ENCODE assay signal across 20 mouse cellular contexts in genomic region chr12:82714284-82714683, GRCm38 (mm10).
A peak's percentile ranks its signal among the peaks of the same experiment; 100 is the strongest.
DNase-seq lines count a peak whose midpoint lies in the region; TF ChIP-seq lines count a peak whose summit lies in the region.
"Had no signal": no experiment of that assay in that cellular context is flagged by ENCODE, and none has a peak within 500 bp of the region (broad histone marks: within the 10 kb centered on the region; RNA-seq: fewer than 3 reads in every experiment).

No protein-coding gene starts in this region.

- in situ Hi-C loops in CH12.LX (cut with MboI; ENCODE audit: low pct_ligation_motif_present, low pct_unique_long_range_greater_than_20kb, low sequenced_read_pairs) = no loop called here

- TF ChIP-seq EP300 in CH12.LX (IDR thresholded peaks at IDR 0.05; ENCODE audit: low read length) = peak; percentile 83

- no peak for TF ChIP-seq CTCF in CH12.LX (conservative IDR thresholded peaks at IDR 0.05 in 1 of 2, IDR thresholded peaks at IDR 0.05 in 1 of 2; ENCODE audit: low read depth in 2 of 2, low read length in 2 of 2)

- H3K9ac ChIP-seq in CH12.LX (ENCODE audit: insufficient read depth, low read depth) = no peak overlapping the region

- H3K27me3 ChIP-seq in heart, embryonic 10.5 days (ENCODE audit: insufficient read depth, poor library complexity, severe bottlenecking) = no peaks in the 10 kb centered on the region
- no peaks in the 10 kb centered on the region for H3K27me3 ChIP-seq in CH12.LX (replicated peaks)
- H3K27me3 ChIP-seq: Patski had no signal

- 0 out of 2 replicates have a peak overlapping the region, but pooled peaks have one; percentile 38 for H3K27ac ChIP-seq in heart, embryonic 10.5 days
- H3K27ac ChIP-seq in CH12.LX (ENCODE audit: insufficient read depth, low read depth) = no peak overlapping the region

- peaks cover 4% of the 10 kb centered on the region for H3K4me1 ChIP-seq in heart, embryonic 10.5 days
- H3K4me1 ChIP-seq in CH12.LX (ENCODE audit: control insufficient read depth in 1 of 2, insufficient read depth in 2 of 2) = peaks cover 4 to 18% of the 10 kb centered on the region in 2 experiments

- dilution Hi-C loops in CH12.LX (cut with MboI; ENCODE audit: extremely low pct_ligation_motif_present, extremely low pct_unique_long_range_greater_than_20kb, low sequenced_read_pairs) = no loop called here

- no peak for DNase-seq in heart, embryonic 10.5 days (ENCODE audit: low spot score)
- no peak for DNase-seq in heart, adult 9 months (ENCODE audit: low spot score in 2 of 2)
- DNase-seq in A20 (ENCODE audit: low read depth, low spot score) = peak; percentile 24
- peak; percentile 84 for DNase-seq in CH12.LX (ENCODE audit: extremely low read depth)
- DNase-seq in spleen, postnatal 10 days (ENCODE audit: low spot score in 2 of 2) = no peak
- DNase-seq in urinary bladder, adult 18-20 months (ENCODE audit: low spot score in 2 of 2) = no peak
- DNase-seq: adrenal gland, adult 2 months; adrenal gland, adult 8-10 months; adrenal gland, postnatal 10 days; adrenal gland, postnatal 14 days; adrenal gland, postnatal 25 days; adrenal gland, postnatal 36 days; B cell, adult 2 months; cerebellum, adult 11 months; cerebellum, adult 11-12 months; cerebellum, adult 18-20 months; cerebellum, adult 2 months; cerebellum, adult 8-10 months had no signal

- H3K4me2 ChIP-seq in CH12.LX (ENCODE audit: insufficient read depth, low read depth, poor library complexity, severe bottlenecking) = no peak overlapping the region; the same call in 1 of the 2 replicates

- no peaks in the 10 kb centered on the region for H3K79me2 ChIP-seq in CH12.LX (replicated peaks; ENCODE audit: control insufficient read depth, extremely low read depth, insufficient read depth, poor library complexity, severe bottlenecking)

- WGBS in heart, embryonic 10.5 days = 58% methylated on average over 2 of the region's 2 CpGs

- no peak overlapping the region for H3K4me3 ChIP-seq in heart, embryonic 10.5 days
- no peak overlapping the region for H3K4me3 ChIP-seq in CH12.LX (replicated peaks in 1 of 3; ENCODE audit: low read depth in 2 of 3, low read length in 2 of 3, poor library complexity in 1 of 3)

- TF ChIP-seq POLR2A in CH12.LX (IDR thresholded peaks at IDR 0.05; ENCODE audit: low read depth, low read length) = no peak

- no peaks in the 10 kb centered on the region for H3K36me3 ChIP-seq in heart, embryonic 10.5 days
- H3K36me3 ChIP-seq in CH12.LX (replicated peaks in 1 of 2; ENCODE audit: control insufficient read depth in 1 of 2, insufficient read depth in 1 of 2, low read length in 1 of 2) = no peaks in the 10 kb centered on the region
- H3K36me3 ChIP-seq: G1E had no signal

- H3K9me3 ChIP-seq in heart, embryonic 10.5 days = no peaks in the 10 kb centered on the region
- no peaks in the 10 kb centered on the region for H3K9me3 ChIP-seq in CH12.LX (replicated peaks; ENCODE audit: low read length)
- H3K9me3 ChIP-seq: G1E had no signal

- no peak for TF ChIP-seq RAD21 in CH12.LX (IDR thresholded peaks at IDR 0.05; ENCODE audit: low read depth, low read length)

TF ChIP-seq in CH12.LX, 34 proteins besides CTCF, POLR2A, EP300 and RAD21:
- TF ChIP-seq TBP (conservative IDR thresholded peaks at IDR 0.05; ENCODE audit: low read depth, low read length) (no peak), GABPA (IDR thresholded peaks at IDR 0.05; ENCODE audit: insufficient replicate concordance, low read depth, low read length) (no peak), IRF4 (IDR thresholded peaks at IDR 0.05; ENCODE audit: low read depth, low read length) (peak; percentile 91), JUND (conservative IDR thresholded peaks at IDR 0.05; ENCODE audit: low read depth, low read length) (peak; percentile 77), SIN3A (IDR thresholded peaks at IDR 0.05; ENCODE audit: low read length) (no peak), POLR2AphosphoS2 (IDR thresholded peaks at IDR 0.05; ENCODE audit: low read depth, low read length) (no peak), JUN (IDR thresholded peaks at IDR 0.05; ENCODE audit: insufficient read depth, low read depth, low read length) (peak; percentile 45; the same call in 1 of the 2 replicates), BHLHE40 (IDR thresholded peaks at IDR 0.05; ENCODE audit: low read depth, low read length) (peak; percentile 77), KAT2A (IDR thresholded peaks at IDR 0.05; ENCODE audit: insufficient replicate concordance, low read length) (no peak), NRF1 (IDR thresholded peaks at IDR 0.05; ENCODE audit: low read depth, low read length) (no peak), ETS1 (conservative IDR thresholded peaks at IDR 0.05; ENCODE audit: low read depth, low read length) (peak; percentile 58), RCOR1 (conservative IDR thresholded peaks at IDR 0.05; ENCODE audit: low read depth, low read length) (no peak), CHD2 (IDR thresholded peaks at IDR 0.05; ENCODE audit: low read length) (peak; percentile 22; the same call in 1 of the 2 replicates), MEF2A (IDR thresholded peaks at IDR 0.05; ENCODE audit: borderline replicate concordance, low read depth, low read length) (peak; percentile 27; the same call in 1 of the 2 replicates), MXI1 (IDR thresholded peaks at IDR 0.05; ENCODE audit: low read depth, low read length) (no peak)

Comparison
In these comparisons a context has a peak if more than half of its experiments do, and no peak if none do; other contexts are left out.
1. DNase-seq: peak in A20 (single experiment) and CH12.LX (single experiment); none in heart, embryonic 10.5 days (single experiment), heart, adult 9 months (0 of 2), spleen, postnatal 10 days (0 of 2) and urinary bladder, adult 18-20 months (0 of 2).